Mouse (Mus musculus) ES-E14 (cell line): ENCODE measurements around the gene Lamb3.

Experiments used
- CHD2 ChIP-seq: IDR thresholded peaks from 2 replicates; pipeline ENCODE4 v1.6.1; 2014; ENCODE audit warnings: mild to moderate bottlenecking, low read depth, low read length, inconsistent platforms
- HCFC1 ChIP-seq: IDR thresholded peaks from 2 replicates; pipeline ENCODE4 v1.6.1; 2012; ENCODE audit warnings: low read length, inconsistent platforms, borderline replicate concordance; ENCODE audit not compliant: insufficient read depth
- MAFK ChIP-seq: IDR thresholded peaks from 2 replicates; pipeline ENCODE4 v1.6.1; 2014; ENCODE audit warnings: mild to moderate bottlenecking, low read depth, low read length, inconsistent platforms; ENCODE audit not compliant: insufficient read depth
- ZC3H11A ChIP-seq: IDR thresholded peaks from 2 replicates; pipeline ENCODE4 v1.6.1; 2012; ENCODE audit warnings: low read depth, mild to moderate bottlenecking, inconsistent platforms, low read length, borderline replicate concordance
- ZNF384 ChIP-seq: IDR thresholded peaks from 2 replicates; pipeline ENCODE4 v1.6.1; 2012; ENCODE audit warnings: low read depth, low read length, inconsistent platforms

DNA sequence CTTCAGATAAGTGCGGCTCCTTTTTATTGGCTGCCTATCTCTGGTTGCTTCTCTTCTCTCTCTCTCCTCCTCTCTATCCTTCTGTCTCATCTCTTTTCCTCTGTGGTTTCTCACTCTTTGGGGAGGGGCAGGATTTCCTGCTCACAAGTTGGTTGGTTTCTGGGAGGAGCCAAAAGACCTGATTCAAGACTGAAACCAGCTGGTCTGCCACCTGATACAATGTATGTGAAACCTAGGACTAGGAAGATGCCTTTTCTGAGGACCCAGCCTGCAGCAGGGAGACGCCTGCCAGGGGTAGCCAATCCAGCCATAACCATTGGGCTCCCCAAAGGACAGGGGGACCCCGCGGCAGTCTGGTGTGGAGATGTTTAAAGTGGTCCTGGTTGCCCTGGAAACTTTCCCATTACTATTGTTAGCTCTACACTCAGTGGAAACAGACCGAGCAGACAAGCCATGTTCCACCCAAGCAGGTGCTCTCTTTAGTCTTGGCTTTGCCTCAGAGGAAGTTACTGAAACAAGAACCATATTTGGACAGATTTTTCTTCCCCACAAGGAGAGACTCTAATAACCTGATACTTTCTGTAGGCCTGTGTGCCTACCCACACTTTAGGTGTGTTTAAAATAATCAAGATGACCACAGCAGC, 56.6 kb downstream of the Lamb3 start, which contains the start of gene Hsd11b1:
- no peak for TF ChIP-seq ZNF384
- TF ChIP-seq CHD2, result no peak
- TF ChIP-seq ZC3H11A, result no peak
- TF ChIP-seq HCFC1, result no peak
- TF ChIP-seq MAFK, result no peak
